Mouse (Mus musculus) liver, embryonic 14.5 days (tissue): ENCODE measurements around the gene Rrp7a.

Source experiments
- CTCF ChIP-seq: IDR thresholded peaks from 2 replicates; pipeline ENCODE4 v1.5.1; 2016; ENCODE audit warnings: antibody characterized with exemption, low read depth, control low read depth
- EP300 ChIP-seq: IDR thresholded peaks from 2 replicates; pipeline ENCODE4 v1.6.1; 2016; ENCODE audit warnings: antibody characterized with exemption, low read depth

DNA sequence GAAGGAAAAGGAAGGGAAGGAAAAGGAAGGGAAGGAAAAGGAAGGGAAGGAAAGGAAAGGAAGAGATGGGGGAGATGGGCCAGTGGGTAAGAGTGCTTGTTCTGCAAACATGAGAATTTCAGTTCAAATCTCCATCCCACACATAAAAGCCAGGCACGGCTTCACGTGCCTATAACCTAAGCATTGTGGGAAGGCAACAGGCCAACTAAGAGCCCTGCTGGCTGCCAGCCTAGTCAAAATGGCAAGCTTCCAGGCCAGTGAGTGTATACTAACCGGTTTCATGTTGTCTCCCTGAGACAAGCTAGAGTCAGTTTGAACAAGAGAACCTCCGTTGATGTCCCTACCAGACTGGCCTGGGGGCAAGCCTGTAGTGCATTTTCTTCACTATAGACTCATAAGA is 57.1 kb downstream of the Rrp7a start:
- TF ChIP-seq CTCF (no peak), EP300 (no peak)
